Mouse (Mus musculus) hindbrain, embryonic 13.5 days (tissue): ENCODE measurements around the gene Dab2. TPM values are rescaled to one million over a fixed set of nuclear protein-coding genes. Genes with fewer than 3 reads are reported as not detected.

Experiments
- ATAC-seq: fragments of 200-750 bp; cut with Nextera tagmentation; 2 replicates; pipeline ENCODE4 v1.8.0; 2017; ENCODE audit warnings: moderate TSS enrichment; ENCODE audit not compliant: low FRiP score
- H3K27ac ChIP-seq: fragments of 300-500 bp; sonication (generic); 2 replicates; pipeline ENCODE4 v1.5.1; 2015; ENCODE audit warnings: inconsistent platforms, mild to moderate bottlenecking, moderate library complexity
- H3K27me3 ChIP-seq: fragments of 300-500 bp; sonication (generic); 2 replicates; pipeline ENCODE4 v1.6.1; 2015; ENCODE audit warnings: mild to moderate bottlenecking, inconsistent platforms
- H3K36me3 ChIP-seq: fragments of 300-500 bp; sonication (generic); 2 replicates; pipeline ENCODE4 v1.6.1; 2015; ENCODE audit warnings: mild to moderate bottlenecking, inconsistent platforms
- H3K4me1 ChIP-seq: fragments of 300-500 bp; sonication (generic); replicated peaks from 2 replicates; pipeline ENCODE4 v1.6.1; 2015; ENCODE audit warnings: inconsistent platforms
- H3K4me2 ChIP-seq: fragments of 300-500 bp; sonication (generic); 2 replicates; pipeline ENCODE4 v1.6.1; 2015; ENCODE audit warnings: inconsistent platforms, mild to moderate bottlenecking, moderate library complexity
- H3K4me3 ChIP-seq: fragments of 300-500 bp; sonication (generic); 2 replicates; pipeline ENCODE4 v1.5.1; 2015; ENCODE audit warnings: mild to moderate bottlenecking, inconsistent platforms
- H3K9ac ChIP-seq: fragments of 300-500 bp; sonication (generic); 2 replicates; pipeline ENCODE4 v1.6.1; 2015; ENCODE audit warnings: mild to moderate bottlenecking, inconsistent platforms
- H3K9me3 ChIP-seq: fragments of 300-500 bp; sonication (generic); 2 replicates; pipeline ENCODE4 v1.6.1; 2016; ENCODE audit warnings: inconsistent platforms
- WGBS: fragments of 180-500 bp; shearing (Covaris S2); methylation state at CpG from one replicate; pipeline ENCODE4 v1.1.7; 2015; 5-methylcytosine and 5-hydroxymethylcytosine counted together
- polyA plus RNA-seq: library from polyadenylated mRNA; unstranded; fragments of >200 nt; fragmentation: Nextera tagmentation; extraction: Ambion mirVana; gene quantifications from 2 replicates; pipeline ENCODE4 v1.2.1, GENCODE M21; 2015

Gene Dab2
- polyA plus RNA-seq, 1 experiment from 2014 or later = 26.5 TPM

- Histone ChIP-seq H3K4me2 (no peak overlapping the region), H3K27ac (no peak overlapping the region), H3K27me3 (no peaks in the 10 kb centered on the region), H3K9ac (no peak overlapping the region), H3K4me3 (no peak overlapping the region), H3K36me3 (no peaks in the 10 kb centered on the region), H3K4me1 (no peaks in the 10 kb centered on the region), H3K9me3 (no peaks in the 10 kb centered on the region)
- WGBS = 91% methylated on average over 4 of the region's 4 CpGs
- ATAC-seq = no peak
Measured at GRCm38 (mm10) chr15:6302219-6302618, 2.6 kb downstream of the Dab2 start.

- Histone ChIP-seq H3K36me3 (no peaks in the 10 kb centered on the region), H3K9ac (no peak overlapping the region), H3K27ac (no peak overlapping the region), H3K4me2 (no peak overlapping the region), H3K4me1 (no peaks in the 10 kb centered on the region), H3K27me3 (no peaks in the 10 kb centered on the region), H3K9me3 (no peaks in the 10 kb centered on the region), H3K4me3 (no peak overlapping the region)
- no peak for ATAC-seq
- WGBS = 80% methylated on average over 2 of the region's 2 CpGs
Measured at GRCm38 (mm10) chr15:6303822-6304221, 4.2 kb downstream of the Dab2 start.

- no peak overlapping the region for H3K4me3 ChIP-seq
- no peak overlapping the region for H3K27ac ChIP-seq
- H3K9ac ChIP-seq = no peak overlapping the region
- 93% methylated on average over 3 of the region's 3 CpGs for WGBS
- no peaks in the 10 kb centered on the region for H3K36me3 ChIP-seq
- no peaks in the 10 kb centered on the region for H3K9me3 ChIP-seq
- H3K27me3 ChIP-seq = no peaks in the 10 kb centered on the region
- H3K4me2 ChIP-seq = no peak overlapping the region
- H3K4me1 ChIP-seq = peaks cover 5% of the 10 kb centered on the region
- ATAC-seq = no peak
Measured at GRCm38 (mm10) chr15:6309633-6310032, 10.0 kb downstream of the Dab2 start.

GRCm38 (mm10) chr15:6310417-6310816, 10.8 kb downstream of the Dab2 start:
- Histone ChIP-seq H3K9ac (no peak overlapping the region), H3K4me2 (no peak overlapping the region), H3K27me3 (no peaks in the 10 kb centered on the region), H3K36me3 (no peaks in the 10 kb centered on the region), H3K4me1 (peaks cover 5% of the 10 kb centered on the region), H3K4me3 (no peak overlapping the region), H3K9me3 (no peaks in the 10 kb centered on the region), H3K27ac (no peak overlapping the region)
- no peak for ATAC-seq
- 72% methylated on average over 4 of the region's 4 CpGs for WGBS

- Histone ChIP-seq H3K27me3 (no peaks in the 10 kb centered on the region), H3K9me3 (no peaks in the 10 kb centered on the region), H3K4me3 (no peak overlapping the region), H3K4me2 (no peak overlapping the region), H3K9ac (no peak overlapping the region), H3K27ac (no peak overlapping the region), H3K4me1 (peaks cover 5% of the 10 kb centered on the region), H3K36me3 (no peaks in the 10 kb centered on the region)
- WGBS = 95% methylated on average over 3 of the region's 3 CpGs
- no peak for ATAC-seq
Measured at GRCm38 (mm10) chr15:6312396-6312795, 12.8 kb downstream of the Dab2 start.

GRCm38 (mm10) chr15:6319352-6319751, 19.8 kb downstream of the Dab2 start:
- Histone ChIP-seq H3K27ac (no peak overlapping the region), H3K9ac (no peak overlapping the region), H3K4me3 (no peak overlapping the region), H3K36me3 (no peaks in the 10 kb centered on the region), H3K4me2 (no peak overlapping the region), H3K27me3 (no peaks in the 10 kb centered on the region), H3K9me3 (no peaks in the 10 kb centered on the region), H3K4me1 (no peaks in the 10 kb centered on the region)
- WGBS = 90% methylated on average over 6 of the region's 6 CpGs
- ATAC-seq = no peak

- Histone ChIP-seq H3K27me3 (no peaks in the 10 kb centered on the region), H3K36me3 (no peaks in the 10 kb centered on the region), H3K9me3 (no peaks in the 10 kb centered on the region), H3K4me2 (no peak overlapping the region), H3K9ac (no peak overlapping the region), H3K27ac (no peak overlapping the region), H3K4me1 (no peaks in the 10 kb centered on the region), H3K4me3 (no peak overlapping the region)
- WGBS = 66% methylated on average over 5 of the region's 5 CpGs
- no peak for ATAC-seq
Measured at GRCm38 (mm10) chr15:6320501-6320900, 20.9 kb downstream of the Dab2 start.

- no peaks in the 10 kb centered on the region for H3K4me1 ChIP-seq
- no peak overlapping the region for H3K9ac ChIP-seq
- H3K27ac ChIP-seq = no peak overlapping the region
- H3K4me2 ChIP-seq = no peak overlapping the region
- H3K4me3 ChIP-seq = no peak overlapping the region
- H3K9me3 ChIP-seq = no peaks in the 10 kb centered on the region
- no peaks in the 10 kb centered on the region for H3K36me3 ChIP-seq
- 89% methylated on average over 4 of the region's 4 CpGs for WGBS
- no peaks in the 10 kb centered on the region for H3K27me3 ChIP-seq
- ATAC-seq = no peak
Measured at GRCm38 (mm10) chr15:6321263-6321662, 21.7 kb downstream of the Dab2 start.

- Histone ChIP-seq H3K9me3 (no peaks in the 10 kb centered on the region), H3K4me2 (no peak overlapping the region), H3K4me1 (no peaks in the 10 kb centered on the region), H3K36me3 (no peaks in the 10 kb centered on the region), H3K27me3 (no peaks in the 10 kb centered on the region), H3K4me3 (no peak overlapping the region), H3K27ac (no peak overlapping the region), H3K9ac (no peak overlapping the region)
- WGBS = 48% methylated on average over 5 of the region's 5 CpGs
- ATAC-seq = no peak
Measured at GRCm38 (mm10) chr15:6322311-6322710, 22.7 kb downstream of the Dab2 start.

- Histone ChIP-seq H3K36me3 (no peaks in the 10 kb centered on the region), H3K4me1 (no peaks in the 10 kb centered on the region), H3K9ac (no peak overlapping the region), H3K27ac (no peak overlapping the region), H3K27me3 (no peaks in the 10 kb centered on the region), H3K4me3 (no peak overlapping the region), H3K4me2 (no peak overlapping the region), H3K9me3 (no peaks in the 10 kb centered on the region)
- ATAC-seq = no peak
- WGBS = 72% methylated on average over 7 of the region's 7 CpGs
Measured at GRCm38 (mm10) chr15:6323577-6323976, 24.0 kb downstream of the Dab2 start.

- no peak for ATAC-seq
- Histone ChIP-seq H3K9me3 (no peaks in the 10 kb centered on the region), H3K36me3 (no peaks in the 10 kb centered on the region), H3K27me3 (no peaks in the 10 kb centered on the region), H3K27ac (no peak overlapping the region), H3K4me3 (no peak overlapping the region), H3K4me1 (no peaks in the 10 kb centered on the region), H3K4me2 (no peak overlapping the region), H3K9ac (no peak overlapping the region)
- 83% methylated on average over 4 of the region's 4 CpGs for WGBS
Measured at GRCm38 (mm10) chr15:6325443-6325842, 25.9 kb downstream of the Dab2 start.

GRCm38 (mm10) chr15:6326011-6326410, 26.4 kb downstream of the Dab2 start:
- WGBS = 80% methylated on average over 4 of the region's 4 CpGs
- Histone ChIP-seq H3K36me3 (no peaks in the 10 kb centered on the region), H3K27ac (no peak overlapping the region), H3K9ac (no peak overlapping the region), H3K4me3 (no peak overlapping the region), H3K4me1 (no peaks in the 10 kb centered on the region), H3K9me3 (no peaks in the 10 kb centered on the region), H3K27me3 (no peaks in the 10 kb centered on the region), H3K4me2 (no peak overlapping the region)
- ATAC-seq = no peak

GRCm38 (mm10) chr15:6331380-6331779, 31.8 kb downstream of the Dab2 start:
- Histone ChIP-seq H3K36me3 (no peaks in the 10 kb centered on the region), H3K27me3 (no peaks in the 10 kb centered on the region), H3K9me3 (no peaks in the 10 kb centered on the region), H3K27ac (no peak overlapping the region), H3K4me1 (no peaks in the 10 kb centered on the region), H3K4me2 (no peak overlapping the region), H3K4me3 (no peak overlapping the region), H3K9ac (no peak overlapping the region)
- ATAC-seq = no peak
- 74% methylated on average over 2 of the region's 2 CpGs for WGBS
